Mouse (Mus musculus): ENCODE measurements at regions not wholly inside any gene's neighbourhood (a gene's known extent, or its start where the extent isn't known, plus 50 kb on each side); places are given as distances from the start of the nearest gene placed in this dataset.

GRCm38 (mm10) chr4:71811444-71811843 is 53.7 kb upstream of the Gm11232 start:
- Histone ChIP-seq H3K4me2 (replicated peaks; ENCODE audit: low read depth, low read length, severe bottlenecking) (no peak overlapping the region), H3K9me3 (ENCODE audit: control insufficient read depth, low read length) (no peaks in the 10 kb centered on the region), H3K36me3 (ENCODE audit: control insufficient read depth, insufficient read depth, low read length) (no peaks in the 10 kb centered on the region), H3K9ac (ENCODE audit: low read depth, low read length, severe bottlenecking) (no peak overlapping the region), H3K27ac (replicated peaks; ENCODE audit: low read depth, low read length) (no peak overlapping the region), H3K4me3 (replicated peaks; ENCODE audit: low read length) (no peak overlapping the region), H3K4me1 (ENCODE audit: control insufficient read depth, insufficient read depth, low read length) (no peaks in the 10 kb centered on the region), H3K27me3 (ENCODE audit: control insufficient read depth, insufficient read depth, low read length) (no peaks in the 10 kb centered on the region)
- 77% methylated on average over 4 of the region's 4 CpGs for WGBS
- no peak for ATAC-seq (ENCODE audit: low FRiP score, low read depth)
- no peak for TF ChIP-seq POLR2A (IDR thresholded peaks at IDR 0.05; ENCODE audit: borderline replicate concordance, extremely low read depth, insufficient read depth, insufficient read length)
- no peak for DNase-seq (ENCODE audit: low spot score)

GRCm38 (mm10) chr4:71808271-71808670 is 50.5 kb upstream of the Gm11232 start:
- Histone ChIP-seq H3K9ac (ENCODE audit: low read depth, low read length, severe bottlenecking) (no peak overlapping the region), H3K4me1 (ENCODE audit: control insufficient read depth, insufficient read depth, low read length) (no peaks in the 10 kb centered on the region), H3K27ac (replicated peaks; ENCODE audit: low read depth, low read length) (no peak overlapping the region), H3K36me3 (ENCODE audit: control insufficient read depth, insufficient read depth, low read length) (no peaks in the 10 kb centered on the region), H3K9me3 (ENCODE audit: control insufficient read depth, low read length) (no peaks in the 10 kb centered on the region), H3K4me2 (replicated peaks; ENCODE audit: low read depth, low read length, severe bottlenecking) (no peak overlapping the region), H3K4me3 (replicated peaks; ENCODE audit: low read length) (no peak overlapping the region), H3K27me3 (ENCODE audit: control insufficient read depth, insufficient read depth, low read length) (no peaks in the 10 kb centered on the region)
- 46% methylated on average over 2 of the region's 2 CpGs for WGBS
- TF ChIP-seq POLR2A (IDR thresholded peaks at IDR 0.05; ENCODE audit: borderline replicate concordance, extremely low read depth, insufficient read depth, insufficient read length): no peak
- no peak for ATAC-seq (ENCODE audit: low FRiP score, low read depth)
- no peak for DNase-seq (ENCODE audit: low spot score)
